Mouse (Mus musculus) right cerebral cortex, postnatal 36 days (tissue): Measurements from ENCODE around the gene Cdc26.

ENCODE experiments used
- DNase-seq, 2 experiments: peaks; one replicate each; pipeline ENCODE4 v3.0.0; 2022; ENCODE audit warnings: low spot score in 2 of 2, mixed read lengths in 1 of 2

The Cdc26 gene

DNA sequence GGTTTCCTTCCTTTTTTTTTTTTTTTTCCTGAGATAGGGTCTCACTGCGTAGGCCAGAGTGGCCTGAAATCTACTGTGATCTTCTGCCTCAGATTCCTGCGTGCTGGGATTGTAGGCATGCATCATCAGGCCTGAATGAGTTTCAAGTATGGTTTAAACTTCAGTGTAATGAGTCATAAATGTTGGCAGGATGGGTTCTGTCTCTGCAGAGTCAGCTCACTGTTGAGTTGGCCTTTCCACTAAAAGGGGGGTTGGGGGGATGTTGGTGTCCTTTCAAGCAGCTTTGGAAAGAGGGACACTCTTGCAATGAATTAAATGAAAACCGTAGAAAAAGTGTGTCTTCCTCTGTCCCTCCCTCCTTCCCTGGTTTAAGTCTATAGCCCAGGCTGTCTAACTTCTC lies 9.5 kb downstream of the Cdc26 start:
- no peak for DNase-seq

DNA sequence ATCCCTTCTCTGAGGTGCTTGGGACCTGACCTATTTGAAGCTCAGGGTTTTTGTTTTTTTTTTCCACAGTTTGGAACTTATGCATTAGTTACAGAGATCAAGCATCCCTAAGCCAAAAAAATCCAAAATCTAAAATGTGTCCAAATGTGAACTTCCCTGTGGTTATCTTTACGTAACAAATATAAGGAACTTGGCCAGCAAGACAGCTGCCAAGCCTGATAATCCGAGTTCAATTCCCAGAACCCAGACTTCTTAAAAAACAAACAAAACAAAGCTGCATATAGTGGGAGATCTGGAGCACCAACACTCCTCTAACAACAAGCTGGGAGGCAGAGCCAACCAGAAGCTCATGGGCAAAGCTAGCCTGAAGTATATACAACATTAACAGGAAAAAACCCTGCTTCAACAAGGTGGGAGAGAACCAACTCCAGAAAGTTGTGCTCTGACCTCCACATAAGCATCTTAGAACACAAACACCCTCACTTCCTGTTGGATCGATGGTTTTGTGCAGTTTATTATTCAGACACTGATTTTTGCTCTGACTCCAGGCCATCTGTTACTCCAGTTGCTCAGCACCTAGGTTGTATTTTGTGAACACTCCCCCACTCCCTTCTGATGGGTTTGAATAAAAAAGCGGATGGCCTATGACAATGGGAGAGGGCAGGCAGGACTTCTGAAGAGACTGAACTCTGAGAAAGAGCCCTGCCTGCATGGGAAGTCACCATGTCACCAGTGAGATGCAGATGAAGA lies 10.7 kb downstream of the Cdc26 start:
- DNase-seq = no peak

DNA sequence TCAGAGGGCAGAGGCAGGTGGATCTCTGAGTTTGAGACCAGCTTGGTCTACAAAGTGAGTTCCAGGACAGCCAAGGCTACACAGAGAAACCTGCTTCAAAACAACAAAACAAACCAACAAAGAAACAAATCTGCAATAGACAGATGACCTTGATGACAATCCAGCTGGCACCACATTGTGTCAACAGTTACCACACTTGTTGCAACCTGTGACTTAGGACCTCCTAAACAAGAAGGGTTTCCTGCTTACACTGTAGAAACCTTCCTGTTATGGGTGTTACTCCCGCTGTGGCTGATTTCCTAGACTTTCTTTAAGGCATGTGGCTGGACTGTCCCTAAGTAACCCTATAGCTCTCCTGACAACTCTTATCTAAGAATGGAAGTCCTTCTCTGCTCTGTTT lies 12.6 kb downstream of the Cdc26 start:
- no peak for DNase-seq

DNA sequence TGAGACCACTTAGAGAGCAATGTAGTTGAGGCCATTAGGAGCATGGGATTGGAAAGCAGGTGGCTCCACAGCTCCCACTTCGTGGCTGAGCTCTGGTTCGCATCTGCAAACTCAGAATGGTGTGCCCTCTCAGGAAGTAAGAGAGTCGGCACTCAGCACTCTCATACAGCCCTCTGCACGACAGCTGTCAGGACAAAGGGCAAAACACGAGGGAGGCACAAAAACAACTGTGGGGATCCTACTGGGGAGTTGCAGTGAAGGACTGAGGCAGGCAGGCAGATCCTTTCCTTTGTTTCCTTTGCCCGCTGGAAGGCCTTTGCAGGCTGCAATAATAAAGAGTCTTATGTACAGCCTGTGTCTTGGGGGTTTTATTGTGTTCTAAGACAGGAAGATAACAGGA lies 15.0 kb downstream of the Cdc26 start:
- DNase-seq = no peak

DNA sequence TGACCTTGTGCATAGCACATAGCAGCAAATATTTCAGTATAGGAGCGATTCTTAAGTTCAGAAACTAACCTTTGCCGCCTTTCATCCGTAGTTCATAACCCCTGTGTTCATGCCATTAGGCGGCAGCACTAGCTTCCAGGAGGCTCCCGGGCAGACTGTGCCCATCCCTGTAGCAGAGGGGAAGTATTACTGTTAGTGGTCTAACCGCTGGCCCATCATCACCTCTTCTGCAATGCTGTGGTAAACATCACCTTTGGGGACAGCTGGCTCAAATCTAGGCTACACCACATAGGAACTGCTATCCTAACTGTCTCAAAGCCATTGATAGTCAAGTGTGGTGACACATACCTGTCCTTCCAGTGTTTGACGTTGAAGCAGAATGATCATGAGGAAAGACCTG lies 16.6 kb downstream of the Cdc26 start:
- no peak for DNase-seq

DNA sequence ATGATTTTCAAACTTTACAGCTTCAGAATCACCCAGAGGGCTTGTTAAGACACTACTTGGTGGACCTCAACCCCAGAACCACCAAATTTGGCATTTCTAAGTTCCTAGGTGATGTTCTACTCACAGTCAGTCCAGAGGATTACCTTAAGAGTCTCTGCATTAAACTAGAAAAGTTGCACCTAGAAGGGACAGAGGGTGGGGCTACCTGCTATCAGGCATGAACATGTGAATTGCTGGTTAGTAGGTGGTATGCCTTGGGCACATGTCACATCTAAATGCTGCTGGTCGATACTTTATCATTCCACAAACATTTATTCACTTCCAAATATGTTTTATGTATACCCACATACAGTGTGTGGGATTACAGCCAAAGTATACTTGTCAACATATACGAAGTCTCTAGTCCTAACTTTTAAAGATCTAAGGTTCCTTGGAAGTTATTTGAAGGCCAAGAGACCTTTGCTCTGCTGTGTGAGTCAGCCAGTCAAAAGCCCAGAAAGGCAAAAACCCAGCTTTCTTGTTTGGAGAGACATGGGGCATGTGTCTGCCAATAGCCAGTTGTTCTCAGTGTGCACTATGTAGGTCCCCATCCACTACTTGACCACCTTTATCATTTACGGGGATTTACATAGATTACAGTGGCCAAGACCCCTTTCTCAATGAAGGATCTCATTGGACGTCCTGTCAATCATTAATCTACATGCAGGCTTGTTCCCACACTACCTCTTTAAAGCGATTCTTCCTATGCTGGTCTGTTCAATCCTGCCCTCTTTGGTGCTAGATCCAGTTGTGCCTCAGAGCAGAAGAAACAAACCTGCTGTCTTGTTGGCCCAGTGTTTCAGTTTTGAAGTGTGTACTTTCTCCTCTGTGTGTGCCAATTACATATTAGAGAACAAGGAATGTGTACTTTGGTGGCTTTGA lies 18.6 kb downstream of the Cdc26 start:
- DNase-seq = no peak

DNA sequence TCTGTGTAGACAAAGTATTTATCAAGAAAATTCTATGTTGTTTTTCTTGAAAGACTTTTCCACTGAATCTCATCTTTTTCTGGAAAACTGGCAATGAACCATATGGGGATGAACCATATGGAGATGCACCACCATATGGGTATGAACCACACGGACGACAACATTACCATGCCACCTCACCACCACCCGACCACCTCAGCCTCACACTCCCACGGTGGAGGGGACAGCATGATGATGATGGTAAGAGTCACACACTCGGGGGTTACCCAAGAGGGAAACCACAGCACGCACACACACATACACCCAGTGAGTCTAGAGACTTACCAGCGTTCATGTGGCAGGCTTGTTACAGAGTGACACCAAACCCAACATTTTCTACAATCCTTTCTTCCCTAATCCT lies 23.0 kb downstream of the Cdc26 start:
- DNase-seq = no peak

DNA sequence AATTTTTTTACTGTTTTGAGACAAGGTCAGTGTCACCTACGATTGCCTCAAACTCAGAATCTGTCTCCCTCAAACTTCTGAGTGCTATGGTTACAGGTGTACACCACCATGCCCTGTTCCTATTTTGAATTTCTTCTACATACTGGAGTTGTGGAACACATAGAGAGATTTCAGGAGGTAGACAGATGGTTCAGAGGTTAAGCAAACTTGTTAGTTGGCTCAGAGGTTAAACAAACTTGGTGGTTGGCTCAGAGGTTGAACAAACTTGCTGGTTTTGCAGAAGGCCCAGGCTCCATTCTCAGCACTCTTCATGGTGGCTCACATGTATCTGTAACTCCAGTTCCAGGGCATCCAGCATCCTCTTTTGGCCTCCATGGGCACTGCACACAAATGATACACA lies 24.3 kb downstream of the Cdc26 start:
- no peak for DNase-seq

DNA sequence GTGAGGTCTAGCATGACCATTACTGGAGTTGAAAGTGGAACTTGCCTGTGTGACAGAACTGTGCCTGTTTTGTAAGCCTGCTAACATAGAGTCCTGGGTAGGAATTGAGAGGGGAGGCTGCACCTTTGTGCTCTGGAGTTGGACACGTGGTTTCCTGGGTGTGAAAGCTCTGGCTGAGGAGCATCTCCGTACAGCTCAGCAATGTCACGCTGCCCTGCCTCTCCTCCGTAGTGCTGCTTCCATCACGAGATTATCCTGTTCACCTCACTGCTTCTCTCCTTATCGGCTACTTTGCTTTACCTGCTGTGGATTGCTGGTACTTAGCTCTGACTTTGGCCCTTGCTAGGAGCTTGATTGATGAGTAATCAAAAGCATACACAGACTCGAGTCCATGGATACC lies 24.7 kb downstream of the Cdc26 start:
- DNase-seq = no peak

DNA sequence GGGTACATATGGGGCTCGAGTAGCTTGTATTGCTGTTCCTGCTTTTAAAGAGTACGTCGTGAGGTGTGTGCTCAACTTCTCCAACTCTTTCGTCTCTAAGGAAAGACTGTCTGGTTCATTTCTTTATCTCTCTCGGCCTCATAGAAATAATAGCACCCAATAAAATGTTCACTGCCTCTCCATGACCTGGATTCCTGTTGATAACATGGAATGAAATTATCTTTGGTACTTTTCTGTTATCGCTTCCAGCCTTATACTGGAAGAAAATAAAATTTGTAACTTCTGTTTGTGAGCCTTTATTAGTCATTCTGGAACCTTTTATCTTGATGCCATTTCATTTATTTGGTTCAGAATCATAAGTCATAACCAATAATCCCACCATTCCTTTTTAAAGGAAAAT lies 25.2 kb downstream of the Cdc26 start:
- DNase-seq = no peak

DNA sequence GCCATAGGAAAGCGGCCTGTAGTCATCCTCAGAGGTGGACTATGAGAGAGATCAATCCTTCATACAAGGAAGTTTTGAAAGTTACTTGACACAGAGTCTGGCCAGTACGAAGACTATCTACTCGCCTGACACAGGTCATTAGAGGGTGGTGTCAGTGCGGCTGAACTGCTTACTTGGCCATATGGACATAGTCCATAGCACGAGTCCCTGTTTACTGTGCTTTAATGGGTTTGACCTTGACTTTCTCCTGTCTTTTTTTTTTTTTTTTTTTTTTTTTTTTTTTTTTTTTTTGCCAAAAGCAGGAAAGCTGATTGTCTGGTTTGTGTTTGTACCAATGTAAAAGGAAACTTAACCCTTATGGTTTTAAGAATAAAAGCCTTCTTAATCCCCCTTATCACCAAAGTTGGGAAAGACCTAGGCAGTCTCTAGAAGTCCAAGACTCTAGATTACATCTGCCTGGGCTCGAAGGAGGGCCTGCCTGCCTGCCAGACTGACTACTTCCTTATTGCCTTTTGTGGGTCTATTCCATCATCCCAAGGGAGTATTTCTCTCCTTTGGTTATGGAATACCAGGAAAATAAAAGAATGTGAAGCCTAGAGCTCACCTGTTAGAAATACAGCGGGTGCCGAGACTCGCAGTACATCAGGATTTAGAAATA lies 28.6 kb downstream of the Cdc26 start:
- DNase-seq = no peak

DNA sequence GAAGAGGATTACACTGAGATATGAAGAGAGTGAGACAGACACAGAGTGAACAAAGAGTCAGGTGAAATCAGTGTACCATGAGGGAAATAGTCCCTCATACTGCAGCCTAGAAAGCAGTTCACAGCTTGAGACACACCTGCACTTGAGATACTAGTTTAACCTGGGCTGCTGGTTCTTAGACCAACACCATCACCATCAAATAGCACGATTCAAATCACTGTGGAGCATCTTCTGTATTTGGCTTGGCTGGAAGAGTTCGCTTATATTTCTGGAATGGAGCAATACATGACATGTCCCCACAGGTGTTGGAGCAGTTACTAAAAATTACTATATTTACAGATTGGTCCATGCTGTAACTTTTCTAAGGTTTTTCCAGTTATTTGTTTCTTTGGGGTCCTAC lies 32.3 kb downstream of the Cdc26 start:
- no peak for DNase-seq

DNA sequence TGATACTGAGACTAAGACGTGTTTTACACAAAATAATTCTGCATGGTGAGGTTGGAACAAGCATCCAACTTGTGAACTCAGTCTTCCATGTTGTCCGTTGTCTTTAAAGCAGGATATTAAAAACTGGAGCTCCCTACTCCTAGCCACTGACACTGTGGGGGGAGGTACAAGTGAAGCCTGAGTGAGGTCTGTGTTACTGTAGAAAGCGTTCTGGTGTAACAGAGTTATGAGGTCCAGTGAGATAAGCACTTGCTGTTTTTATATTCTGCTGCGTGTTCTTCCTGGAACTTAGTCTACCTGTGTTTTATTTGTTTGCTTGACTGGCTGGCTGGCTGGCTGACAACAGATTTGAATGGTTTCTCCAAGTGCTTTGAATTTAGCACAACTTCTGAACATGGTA lies 34.1 kb downstream of the Cdc26 start:
- no peak for DNase-seq

DNA sequence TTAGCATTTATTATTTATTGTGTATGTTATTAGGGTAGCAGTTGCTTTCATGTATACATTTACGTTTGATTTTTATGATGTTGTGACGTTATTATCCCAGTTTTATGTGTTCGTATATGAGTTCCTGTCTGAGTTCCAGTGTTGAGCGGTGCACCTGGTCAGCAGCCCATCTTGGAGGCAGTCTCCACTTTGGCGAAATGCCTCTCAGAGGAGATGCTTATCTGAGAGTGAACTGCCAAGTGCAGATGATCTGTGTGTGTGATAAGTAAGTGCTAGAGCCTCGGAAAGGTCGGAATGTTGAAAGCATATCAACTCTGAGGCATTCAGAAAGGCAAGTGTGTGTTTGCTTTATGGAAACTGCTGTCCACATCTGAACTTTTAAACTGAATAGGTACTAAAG lies 34.8 kb downstream of the Cdc26 start:
- no peak for DNase-seq

DNA sequence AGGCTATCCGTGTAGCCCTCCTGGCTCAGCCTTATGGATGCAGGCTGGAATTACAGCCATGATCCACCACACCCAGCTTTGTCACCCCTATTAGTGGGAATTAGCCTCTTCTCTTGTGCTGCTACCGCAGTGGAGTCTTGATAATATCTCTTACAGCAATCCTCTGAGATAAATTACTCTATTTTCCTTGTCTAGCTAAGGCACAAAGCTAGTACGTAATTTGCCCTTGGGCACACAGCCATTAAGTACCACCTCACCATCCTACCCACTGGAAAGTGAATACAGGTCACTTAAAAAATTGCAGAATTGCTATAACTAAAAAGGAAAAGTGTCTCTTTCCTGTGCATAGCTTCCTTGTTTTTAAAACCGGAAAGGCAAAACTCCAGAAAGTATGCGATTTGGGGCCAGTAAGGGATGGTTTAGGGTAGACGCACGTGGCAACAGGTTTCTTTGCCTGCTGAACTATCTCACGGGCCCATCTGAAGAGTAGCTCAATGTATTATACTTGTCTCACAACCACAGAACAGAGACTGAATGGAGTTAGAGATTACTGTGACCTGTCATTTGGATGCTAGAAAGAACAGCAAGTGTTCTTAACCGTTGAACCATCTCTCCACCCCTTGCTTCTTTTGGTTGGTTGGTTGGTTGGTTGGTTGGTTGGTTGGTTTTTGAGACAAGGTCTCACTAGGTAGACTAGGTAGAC lies 35.5 kb downstream of the Cdc26 start:
- DNase-seq = no peak

DNA sequence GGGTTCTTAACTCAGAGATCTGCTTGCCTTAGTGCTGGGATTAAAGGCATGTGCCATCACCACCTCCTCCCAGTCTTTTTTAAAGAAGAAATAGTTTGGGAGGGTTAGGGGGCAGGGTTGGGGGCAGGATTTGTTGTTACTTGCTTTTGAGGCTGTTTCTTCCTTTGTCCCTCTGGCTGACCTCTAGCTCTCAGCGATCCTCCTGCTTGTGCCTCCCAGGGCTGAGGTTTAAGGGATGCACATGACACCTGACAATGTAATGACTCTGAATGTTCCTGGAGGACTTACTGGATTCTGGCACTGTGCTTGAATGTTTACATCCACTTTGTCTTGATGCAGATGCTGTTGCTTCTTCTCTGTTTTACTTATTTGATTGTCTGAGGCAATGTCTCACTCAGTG lies 36.0 kb downstream of the Cdc26 start:
- no peak for DNase-seq

DNA sequence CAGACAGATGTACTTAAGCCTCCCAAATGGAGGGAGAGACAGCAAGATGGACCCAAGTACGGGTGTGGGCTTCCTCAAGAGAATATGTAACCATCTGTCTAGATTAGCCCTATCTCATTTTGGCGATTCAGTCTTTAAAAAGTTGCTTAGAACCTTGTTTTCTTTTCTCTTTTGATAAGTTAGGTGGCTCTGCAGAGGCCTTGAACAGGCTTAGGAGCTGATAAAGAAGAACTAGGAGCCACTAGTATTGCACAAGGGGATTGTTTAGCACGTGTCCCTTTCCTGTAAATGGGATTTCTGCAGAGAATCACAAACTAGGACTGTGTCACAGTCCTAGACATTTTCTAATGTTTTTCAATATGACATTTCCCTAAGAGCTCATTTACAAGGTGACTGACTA lies 39.4 kb downstream of the Cdc26 start:
- DNase-seq = no peak

DNA sequence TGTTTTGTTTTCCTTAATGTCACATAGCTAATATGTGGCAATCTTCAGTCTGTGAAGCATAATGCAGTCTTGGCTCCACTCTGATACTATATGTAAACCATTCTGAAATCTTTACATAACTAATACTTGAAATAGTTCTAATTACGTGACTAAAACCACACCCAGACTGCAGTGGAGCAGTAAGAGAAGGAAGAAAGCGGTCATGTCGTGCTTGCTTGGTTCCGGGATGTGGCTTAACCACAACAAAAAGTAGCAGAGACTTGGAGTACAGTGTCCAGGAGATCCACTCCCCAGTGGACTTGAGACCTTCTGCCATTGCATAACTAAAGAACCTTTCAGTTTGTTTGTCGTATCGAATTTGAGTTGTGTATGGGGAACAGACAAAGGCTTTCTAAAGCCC lies 40.9 kb downstream of the Cdc26 start:
- no peak for DNase-seq

DNA sequence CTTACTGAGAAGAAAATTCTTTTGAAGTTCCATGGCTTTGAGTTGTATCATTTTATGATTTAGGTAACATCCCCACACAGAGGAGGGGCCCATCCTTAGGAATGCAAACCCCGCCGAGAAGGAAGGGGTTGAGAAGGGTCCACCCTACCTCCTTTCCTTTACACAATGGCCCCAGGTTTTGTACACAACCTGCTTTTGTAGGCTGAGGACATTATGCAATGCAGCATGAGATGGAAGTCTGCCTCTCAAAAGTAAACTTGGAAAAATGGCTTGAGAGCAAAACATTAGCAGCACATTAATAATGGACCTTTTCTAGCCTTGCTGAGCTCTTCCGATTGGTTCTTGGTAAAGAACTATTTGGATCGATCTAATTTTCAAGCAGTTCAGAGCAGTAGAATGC lies 42.2 kb downstream of the Cdc26 start:
- no peak for DNase-seq

DNA sequence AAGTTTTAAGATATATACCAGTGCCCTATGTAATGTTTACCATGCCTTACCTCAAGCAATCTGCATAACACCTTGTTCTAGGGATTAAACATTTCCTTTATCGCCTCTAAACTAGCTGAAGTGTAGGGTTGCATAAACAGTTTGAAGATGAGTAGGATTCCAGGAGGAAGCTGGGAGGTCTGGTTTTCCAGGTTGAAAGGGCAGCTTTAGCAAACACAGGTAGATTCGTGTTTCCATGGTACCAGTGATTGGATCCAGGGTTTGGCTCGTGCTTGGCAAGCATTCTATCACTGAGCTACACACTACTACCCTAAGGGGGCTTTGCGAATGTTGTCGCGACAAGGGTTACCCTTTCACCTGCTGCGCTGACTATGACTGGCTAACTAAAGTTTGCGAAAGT lies 44.1 kb downstream of the Cdc26 start:
- no peak for DNase-seq

DNA sequence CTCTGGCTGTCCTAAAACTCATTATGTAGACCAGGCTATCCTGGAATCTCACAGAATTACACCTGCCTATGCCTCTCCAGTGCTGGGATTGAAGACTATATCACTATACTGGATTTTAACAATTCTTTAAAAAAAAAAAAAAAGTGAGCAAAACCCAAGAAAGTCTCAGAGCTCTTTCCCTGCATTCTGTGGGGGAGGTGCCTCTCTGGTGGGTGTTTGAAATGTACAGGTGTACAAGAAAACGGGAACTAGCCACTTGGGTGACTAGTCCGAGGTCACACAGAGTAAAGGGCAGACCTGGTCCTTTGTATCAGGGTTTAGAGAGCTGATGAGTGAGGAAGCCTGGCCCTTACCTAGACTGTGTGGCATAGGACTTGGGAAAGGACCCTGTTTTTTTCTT lies 46.0 kb downstream of the Cdc26 start:
- no peak for DNase-seq

DNA sequence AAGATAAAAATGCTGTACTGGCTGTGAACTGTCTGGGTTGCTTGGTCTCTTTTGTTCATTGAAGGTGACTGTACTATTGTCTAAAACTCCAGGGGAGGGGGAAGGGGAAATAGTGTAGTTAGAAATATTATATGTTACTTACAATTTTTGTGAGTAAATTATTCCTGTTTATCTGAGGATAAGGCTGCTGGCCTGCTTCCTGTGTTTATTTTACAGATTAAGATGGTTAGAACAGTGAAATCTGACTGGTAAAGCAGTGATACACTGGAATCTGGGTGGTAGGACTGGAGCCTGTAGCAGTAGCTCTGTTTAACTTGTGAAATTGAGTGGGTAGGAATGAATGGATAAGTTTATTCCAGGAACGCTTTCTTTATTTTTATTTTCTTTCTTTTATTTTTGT lies 46.4 kb downstream of the Cdc26 start:
- DNase-seq = no peak
